Mouse (Mus musculus) cerebellum, postnatal 10 days (tissue): Measurements from ENCODE around the gene Mtch1.
"Not testable (repeated sequence)": the region's sequence is repeated elsewhere in the genome, so short reads cannot be mapped to it uniquely, and the experiment has no call there.

Experiments used
- DNase-seq, 2 experiments: peaks; one replicate each; pipeline ENCODE4 v3.0.0; 2021; ENCODE audit warnings: mixed read lengths in 2 of 2

Mtch1 gene

GRCm38 (mm10) chr17:29332186-29332685 lies 15.5 kb downstream of the Mtch1 start:
- DNase-seq = no peak

GRCm38 (mm10) chr17:29330671-29331410 lies 16.9 kb downstream of the Mtch1 start:
- peak; percentile 82 to 85 for DNase-seq

GRCm38 (mm10) chr17:29330221-29330620 lies 17.5 kb downstream of the Mtch1 start:
- DNase-seq = no peak

- peak in 1 of 2 experiments; percentile 30 for DNase-seq
Observed at GRCm38 (mm10) chr17:29327691-29328090, 20.0 kb downstream of the Mtch1 start.

GRCm38 (mm10) chr17:29326531-29327529 lies 20.9 kb downstream of the Mtch1 start:
- DNase-seq = peak; percentile 59 to 62

GRCm38 (mm10) chr17:29325831-29326230 lies 21.9 kb downstream of the Mtch1 start:
- DNase-seq = peak in 1 of 2 experiments; percentile 21

- DNase-seq = no peak
Observed at GRCm38 (mm10) chr17:29323625-29324024, 24.1 kb downstream of the Mtch1 start.

- DNase-seq = peak in 1 of 2 experiments; percentile 15
Observed at GRCm38 (mm10) chr17:29322603-29322962, 25.2 kb downstream of the Mtch1 start.

- peak in 1 of 2 experiments; percentile 8 for DNase-seq
Observed at GRCm38 (mm10) chr17:29321765-29322602, 25.8 kb downstream of the Mtch1 start.

- DNase-seq = no peak
Observed at GRCm38 (mm10) chr17:29319881-29320639, 27.7 kb downstream of the Mtch1 start.

GRCm38 (mm10) chr17:29319476-29319875 lies 28.3 kb downstream of the Mtch1 start:
- DNase-seq = no peak

- DNase-seq = no peak
Observed at GRCm38 (mm10) chr17:29318731-29319250, 28.9 kb downstream of the Mtch1 start.

- DNase-seq = not testable (repeated sequence)
Observed at GRCm38 (mm10) chr17:29317380-29317779, 30.4 kb downstream of the Mtch1 start, which contains the start of gene Pi16. Gene Pi16 (plus strand): TSS chr17:29317680.

GRCm38 (mm10) chr17:29316891-29317290 lies 30.8 kb downstream of the Mtch1 start:
- no peak for DNase-seq

- DNase-seq = no peak
Observed at GRCm38 (mm10) chr17:29315672-29316465, 31.9 kb downstream of the Mtch1 start.

GRCm38 (mm10) chr17:29313300-29313699 lies 34.4 kb downstream of the Mtch1 start:
- DNase-seq = no peak

- DNase-seq = no peak
Observed at GRCm38 (mm10) chr17:29312082-29312481, 35.7 kb downstream of the Mtch1 start.

GRCm38 (mm10) chr17:29311602-29312001 lies 36.1 kb downstream of the Mtch1 start:
- no peak for DNase-seq

GRCm38 (mm10) chr17:29310056-29310623 lies 37.6 kb downstream of the Mtch1 start:
- peak; percentile 28 to 36 for DNase-seq

- peak; percentile 35 to 47 for DNase-seq
Observed at GRCm38 (mm10) chr17:29305871-29306270, 41.9 kb downstream of the Mtch1 start.
